Mouse (Mus musculus) kidney, embryonic 15.5 days (tissue): ENCODE results near the gene Fancg. TPM values are rescaled to one million over a fixed set of nuclear protein-coding genes. Genes with fewer than 3 reads are reported as not detected.

Experiments used
- ATAC-seq: fragments of 200-750 bp; cut with Nextera tagmentation; replicated peaks from 2 replicates; pipeline ENCODE4 v1.8.0; 2017; ENCODE audit warnings: moderate TSS enrichment; ENCODE audit not compliant: low FRiP score
- H3K27ac ChIP-seq: fragments of 300-500 bp; sonication (generic); 2 replicates; pipeline ENCODE4 v1.5.1; 2015; ENCODE audit warnings: mild to moderate bottlenecking, inconsistent platforms
- H3K27me3 ChIP-seq: fragments of 300-500 bp; sonication (generic); 2 replicates; pipeline ENCODE4 v1.6.1; 2015; ENCODE audit warnings: inconsistent platforms
- H3K36me3 ChIP-seq: fragments of 300-500 bp; sonication (generic); 2 replicates; pipeline ENCODE4 v1.6.1; 2015; ENCODE audit warnings: inconsistent platforms
- H3K4me1 ChIP-seq: fragments of 300-500 bp; sonication (generic); 2 replicates; pipeline ENCODE4 v1.6.1; 2015; ENCODE audit warnings: inconsistent platforms
- H3K4me2 ChIP-seq: fragments of 300-500 bp; sonication (generic); 2 replicates; pipeline ENCODE4 v1.6.1; 2015; ENCODE audit warnings: moderate library complexity, mild to moderate bottlenecking, inconsistent platforms
- H3K4me3 ChIP-seq: fragments of 300-500 bp; sonication (generic); replicated peaks from 2 replicates; pipeline ENCODE4 v1.5.1; 2015; ENCODE audit warnings: mild to moderate bottlenecking, inconsistent platforms
- H3K9ac ChIP-seq: fragments of 300-500 bp; sonication (generic); 2 replicates; pipeline ENCODE4 v1.6.1; 2015; ENCODE audit warnings: mild to moderate bottlenecking, inconsistent platforms
- H3K9me3 ChIP-seq: fragments of 300-500 bp; sonication (generic); replicated peaks from 2 replicates; pipeline ENCODE4 v1.6.1; 2016; ENCODE audit warnings: inconsistent platforms
- WGBS: fragments of 180-500 bp; shearing (Covaris S2); methylation state at CpG from one replicate; pipeline ENCODE4 v1.1.7; 2015; ENCODE audit warnings: mixed read lengths; 5-methylcytosine and 5-hydroxymethylcytosine counted together
- polyA plus RNA-seq: library from polyadenylated mRNA; unstranded; fragments of >200 nt; fragmentation: Nextera tagmentation; extraction: Ambion mirVana; gene quantifications from 2 replicates; pipeline ENCODE4 v1.2.1, GENCODE M21; 2015

The Fancg gene
- polyA plus RNA-seq, 1 experiment from 2014 or later: 17.2 TPM

DNA sequence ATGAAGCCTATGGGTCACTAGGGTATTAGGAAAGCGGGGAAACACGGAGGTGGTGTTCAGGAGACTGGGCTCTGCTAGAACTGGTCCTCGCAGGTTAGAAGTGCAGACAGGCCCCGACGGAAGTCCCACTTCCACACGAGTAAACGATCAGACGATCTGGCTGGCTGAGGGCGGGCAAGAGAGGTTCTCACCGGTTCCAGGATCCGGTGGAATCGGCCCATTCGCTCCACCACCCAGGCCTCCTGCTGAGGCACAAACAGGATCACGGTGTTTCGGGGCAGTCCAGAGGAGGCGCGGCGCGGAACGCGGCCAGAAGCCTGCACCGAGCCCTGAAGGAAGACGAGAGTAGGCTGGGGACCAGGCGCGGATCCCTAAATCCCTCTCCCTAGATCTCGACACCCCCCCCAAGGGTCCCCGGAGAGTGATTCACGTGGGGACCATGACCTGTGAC is 20.5 kb upstream of the Fancg start:
- ATAC-seq: peak; percentile 68
- Histone ChIP-seq H3K27ac (peak overlapping the region; percentile 93), H3K9ac (peak overlapping the region; percentile 78), H3K36me3 (peaks cover 60% of the 10 kb centered on the region), H3K4me1 (peaks cover 21% of the 10 kb centered on the region), H3K4me3 (peak overlapping the region; percentile 73), H3K9me3 (no peaks in the 10 kb centered on the region), H3K27me3 (no peaks in the 10 kb centered on the region), H3K4me2 (peak overlapping the region; percentile 87)
- 2% methylated on average over 28 of the region's 28 CpGs for WGBS

- peak overlapping the region; percentile 87 for H3K4me2 ChIP-seq
- H3K4me1 ChIP-seq: peaks cover 21% of the 10 kb centered on the region
- H3K9ac ChIP-seq: peak overlapping the region; percentile 78
- no peaks in the 10 kb centered on the region for H3K9me3 ChIP-seq
- peaks cover 56% of the 10 kb centered on the region for H3K36me3 ChIP-seq
- H3K4me3 ChIP-seq: peak overlapping the region; percentile 73
- WGBS: 57% methylated on average over 9 of the region's 9 CpGs
- no peak for ATAC-seq
- H3K27me3 ChIP-seq: no peaks in the 10 kb centered on the region
- peak overlapping the region; percentile 93 for H3K27ac ChIP-seq
Measured at GRCm38 (mm10) chr4:43030352-43030751, 20.0 kb upstream of the Fancg start.

DNA sequence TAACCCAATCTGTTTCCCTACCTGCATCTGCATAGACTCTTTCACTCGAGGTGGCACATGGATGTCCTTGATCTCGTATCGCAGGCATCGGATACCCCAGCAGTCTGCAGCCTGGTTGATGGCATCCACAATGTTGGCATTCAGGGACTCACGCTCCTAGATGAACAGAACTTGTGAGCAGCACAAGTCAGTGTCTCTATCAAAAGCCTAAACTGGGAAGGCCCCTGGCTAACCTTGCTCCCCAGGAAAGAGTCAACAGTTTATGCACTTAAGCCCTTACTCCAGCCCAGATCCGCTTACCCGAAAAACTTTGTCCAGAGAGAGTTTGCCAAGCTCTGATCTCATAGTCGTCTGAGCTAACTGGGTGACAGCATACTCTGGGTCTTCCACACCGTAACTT is 19.4 kb upstream of the Fancg start:
- no peak overlapping the region for H3K9ac ChIP-seq
- no peak overlapping the region for H3K27ac ChIP-seq
- H3K4me3 ChIP-seq: 0 out of 2 replicates have a peak overlapping the region, but pooled peaks have one; percentile 73
- no peaks in the 10 kb centered on the region for H3K9me3 ChIP-seq
- no peak overlapping the region; the same call in 1 of the 2 replicates for H3K4me2 ChIP-seq
- WGBS: 94% methylated on average over 9 of the region's 9 CpGs
- no peak for ATAC-seq
- no peaks in the 10 kb centered on the region for H3K27me3 ChIP-seq
- H3K36me3 ChIP-seq: peaks cover 52% of the 10 kb centered on the region
- peaks cover 26% of the 10 kb centered on the region for H3K4me1 ChIP-seq

DNA sequence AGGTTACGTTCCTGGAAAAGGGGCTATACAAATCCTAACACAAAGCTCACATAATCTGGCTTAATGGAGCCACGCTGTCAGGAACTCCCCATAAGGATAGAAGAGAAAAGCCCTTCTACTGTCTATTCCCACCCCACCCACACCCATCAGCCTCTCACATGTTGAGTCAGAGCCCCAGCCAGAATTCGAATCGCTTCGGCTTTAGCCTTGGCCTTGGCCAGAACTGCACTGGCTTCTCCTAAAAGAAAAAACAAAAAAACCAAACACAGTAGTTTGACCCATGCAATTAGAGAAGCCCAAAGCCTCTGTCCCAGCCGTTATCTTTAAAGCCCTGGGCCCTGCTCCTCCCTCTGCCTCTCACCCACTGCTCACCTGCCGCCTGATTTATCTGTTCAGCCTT is 18.8 kb upstream of the Fancg start:
- no peaks in the 10 kb centered on the region for H3K27me3 ChIP-seq
- H3K4me1 ChIP-seq: peaks cover 32% of the 10 kb centered on the region
- H3K4me2 ChIP-seq: no peak overlapping the region
- H3K9ac ChIP-seq: no peak overlapping the region
- H3K4me3 ChIP-seq: no peak overlapping the region
- no peak for ATAC-seq
- peaks cover 46% of the 10 kb centered on the region for H3K36me3 ChIP-seq
- WGBS: 93% methylated on average over 7 of the region's 7 CpGs
- no peak overlapping the region for H3K27ac ChIP-seq
- no peaks in the 10 kb centered on the region for H3K9me3 ChIP-seq

DNA sequence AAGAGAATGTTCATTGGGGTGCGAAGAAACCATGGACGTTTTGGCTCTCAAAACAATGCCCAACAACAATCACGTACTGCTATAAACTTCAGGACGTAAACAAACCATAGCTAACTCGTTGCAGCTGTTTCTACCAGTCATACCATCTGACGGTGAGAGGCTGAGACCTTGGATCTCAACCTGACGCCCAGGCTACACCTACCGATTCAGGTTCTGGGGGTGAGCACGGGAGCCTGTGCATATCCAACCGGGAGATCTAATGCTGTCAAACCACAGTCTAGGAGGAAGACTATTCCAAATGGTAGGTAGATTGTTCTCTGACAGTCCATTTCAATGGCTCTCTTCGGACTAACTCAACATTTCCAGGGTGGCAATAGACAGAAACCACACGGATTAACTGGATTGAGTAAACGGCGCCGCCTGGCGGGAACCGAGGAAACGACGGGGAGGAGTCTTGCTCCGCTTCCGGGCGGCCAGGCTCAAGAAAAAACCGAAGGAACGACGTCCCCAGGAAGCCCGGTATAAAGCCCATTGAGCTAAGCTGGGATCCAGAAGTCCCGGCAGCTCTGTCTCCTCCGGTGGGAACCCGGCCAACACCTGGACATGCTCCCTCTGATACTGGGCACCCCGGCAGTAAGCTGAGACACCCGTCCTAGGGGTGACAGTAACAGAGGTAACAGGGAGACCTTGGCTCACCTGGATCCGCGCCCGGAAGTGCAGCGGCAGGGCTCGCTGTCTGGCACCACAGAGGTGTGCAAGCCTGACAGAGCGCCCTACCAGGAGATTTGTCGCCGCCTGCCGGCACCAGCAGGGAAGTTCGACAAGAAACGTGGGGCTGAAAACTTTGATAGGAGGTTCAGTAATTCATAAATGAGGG is 15.0 kb upstream of the Fancg start, which contains the start of gene Pigo:
Gene Pigo, minus strand, starts transcription at position 736 of the 877 bp plus-strand sequence.
- WGBS: 6% methylated on average over 42 of the region's 42 CpGs
- Histone ChIP-seq H3K9me3 (no peaks in the 10 kb centered on the region), H3K27me3 (no peaks in the 10 kb centered on the region), H3K27ac (peak within 1 kb of the TSS; percentile 94), H3K4me3 (peak within 1 kb of the TSS; percentile 53), H3K36me3 (peaks cover 68% of the 10 kb centered on the region), H3K4me2 (peak within 1 kb of the TSS; percentile 86), H3K9ac (peak within 1 kb of the TSS; percentile 65), H3K4me1 (peaks cover 25% of the 10 kb centered on the region)
- ATAC-seq: peak; percentile 93

DNA sequence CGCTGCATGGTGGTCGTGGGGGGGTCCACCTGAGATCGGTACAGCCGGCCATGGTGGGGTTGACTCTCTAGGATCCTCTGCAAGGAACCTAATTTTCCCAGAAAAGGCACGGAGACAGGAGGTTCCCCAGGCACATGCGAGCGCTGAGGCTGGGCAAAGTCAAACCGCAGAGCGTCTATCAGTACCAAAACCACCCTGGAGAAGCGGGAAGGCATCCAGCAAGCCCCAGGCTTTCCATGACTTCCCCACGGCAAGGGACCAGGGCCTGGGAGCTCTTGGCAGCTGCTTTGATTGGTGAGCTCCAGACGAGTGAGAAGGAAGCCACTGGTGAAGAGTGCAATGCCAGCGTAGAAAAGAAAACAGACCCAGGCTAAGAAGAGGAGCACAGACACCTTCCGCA is 14.4 kb upstream of the Fancg start:
- Histone ChIP-seq H3K9me3 (no peaks in the 10 kb centered on the region), H3K9ac (peak overlapping the region; percentile 65), H3K4me1 (peaks cover 18% of the 10 kb centered on the region), H3K27me3 (no peaks in the 10 kb centered on the region), H3K4me2 (peak overlapping the region; percentile 86), H3K36me3 (peaks cover 72% of the 10 kb centered on the region), H3K4me3 (peak overlapping the region; percentile 53), H3K27ac (peak overlapping the region; percentile 94; the same call in 1 of the 2 replicates)
- 77% methylated on average over 14 of the region's 14 CpGs for WGBS
- ATAC-seq: no peak

- Histone ChIP-seq H3K27me3 (no peaks in the 10 kb centered on the region), H3K36me3 (peaks cover 72% of the 10 kb centered on the region), H3K4me1 (peaks cover 14% of the 10 kb centered on the region), H3K27ac (no peak overlapping the region), H3K4me2 (no peak overlapping the region), H3K4me3 (no peak overlapping the region), H3K9ac (no peak overlapping the region), H3K9me3 (no peaks in the 10 kb centered on the region)
- WGBS: 79% methylated on average over 17 of the region's 17 CpGs
- no peak for ATAC-seq
Measured at GRCm38 (mm10) chr4:43021341-43021740, 11.0 kb upstream of the Fancg start.

DNA sequence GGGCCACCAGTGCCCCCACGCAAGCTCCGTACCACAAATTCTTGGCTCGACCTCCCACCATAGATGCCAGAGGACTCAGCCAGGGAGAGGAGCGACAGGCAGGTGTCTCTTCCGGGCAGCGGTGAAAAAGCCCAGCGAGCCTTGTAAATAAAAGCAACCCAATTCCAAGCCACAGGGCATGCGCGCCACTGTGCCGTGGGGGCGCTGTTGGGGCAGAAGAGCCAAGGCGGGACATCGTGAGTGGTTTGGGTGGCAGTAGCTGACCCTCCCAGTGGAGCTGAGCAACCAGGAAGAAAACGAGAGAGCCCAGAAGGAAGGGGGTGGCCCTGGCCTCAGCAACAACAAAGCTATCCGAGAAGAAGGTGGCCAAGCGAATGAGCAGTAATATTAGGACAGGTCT is 10.6 kb upstream of the Fancg start:
- Histone ChIP-seq H3K27me3 (no peaks in the 10 kb centered on the region), H3K9me3 (no peaks in the 10 kb centered on the region), H3K4me3 (no peak overlapping the region), H3K36me3 (peaks cover 72% of the 10 kb centered on the region), H3K4me2 (no peak overlapping the region), H3K9ac (no peak overlapping the region), H3K27ac (no peak overlapping the region), H3K4me1 (peaks cover 14% of the 10 kb centered on the region)
- 86% methylated on average over 16 of the region's 16 CpGs for WGBS
- no peak for ATAC-seq

- 93% methylated on average over 23 of the region's 23 CpGs for WGBS
- ATAC-seq: no peak
- peaks cover 72% of the 10 kb centered on the region for H3K36me3 ChIP-seq
Measured at GRCm38 (mm10) chr4:43019641-43020465, 9.5 kb upstream of the Fancg start.

GRCm38 (mm10) chr4:43019176-43019575 is 8.9 kb upstream of the Fancg start:
- Histone ChIP-seq H3K27me3 (no peaks in the 10 kb centered on the region), H3K4me3 (no peak overlapping the region), H3K9me3 (no peaks in the 10 kb centered on the region), H3K4me2 (no peak overlapping the region), H3K36me3 (peaks cover 72% of the 10 kb centered on the region), H3K27ac (no peak overlapping the region), H3K4me1 (peaks cover 3% of the 10 kb centered on the region; the same call in 1 of the 2 replicates), H3K9ac (no peak overlapping the region)
- 91% methylated on average over 10 of the region's 10 CpGs for WGBS
- no peak for ATAC-seq

More at GRCm38 (mm10) chr4:43019641-43020465, 9.5 kb upstream of the Fancg start:
- Histone ChIP-seq H3K27me3 (no peaks in the 10 kb centered on the region), H3K9ac (no peak overlapping the region), H3K4me3 (no peak overlapping the region), H3K4me2 (no peak overlapping the region), H3K27ac (no peak overlapping the region), H3K9me3 (no peaks in the 10 kb centered on the region), H3K4me1 (peaks cover 10% of the 10 kb centered on the region)

DNA sequence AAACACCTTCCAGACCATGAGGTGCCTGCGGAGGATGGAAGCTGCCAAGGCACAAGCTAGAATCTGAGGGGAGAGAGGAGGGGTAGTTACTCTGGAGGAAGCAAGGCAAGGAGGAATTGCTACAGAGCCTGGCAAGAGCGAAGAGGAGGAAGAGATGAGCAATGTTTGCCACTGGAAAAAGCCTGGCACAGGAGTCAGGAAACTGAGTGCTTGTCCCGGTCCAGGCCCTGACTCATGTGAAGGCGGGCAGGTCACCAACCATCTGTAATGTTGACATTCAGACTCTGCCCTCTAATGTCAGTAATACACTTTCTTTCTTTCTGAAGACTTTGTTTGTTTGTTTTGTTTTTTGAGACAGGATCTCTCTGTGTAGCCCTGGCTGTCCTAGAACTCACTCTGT is 7.8 kb upstream of the Fancg start:
- WGBS: 93% methylated on average over 4 of the region's 4 CpGs
- Histone ChIP-seq H3K4me2 (no peak overlapping the region), H3K4me1 (no peaks in the 10 kb centered on the region), H3K9ac (no peak overlapping the region), H3K27me3 (no peaks in the 10 kb centered on the region), H3K27ac (no peak overlapping the region), H3K9me3 (no peaks in the 10 kb centered on the region), H3K36me3 (peaks cover 67% of the 10 kb centered on the region), H3K4me3 (no peak overlapping the region)
- ATAC-seq: no peak

DNA sequence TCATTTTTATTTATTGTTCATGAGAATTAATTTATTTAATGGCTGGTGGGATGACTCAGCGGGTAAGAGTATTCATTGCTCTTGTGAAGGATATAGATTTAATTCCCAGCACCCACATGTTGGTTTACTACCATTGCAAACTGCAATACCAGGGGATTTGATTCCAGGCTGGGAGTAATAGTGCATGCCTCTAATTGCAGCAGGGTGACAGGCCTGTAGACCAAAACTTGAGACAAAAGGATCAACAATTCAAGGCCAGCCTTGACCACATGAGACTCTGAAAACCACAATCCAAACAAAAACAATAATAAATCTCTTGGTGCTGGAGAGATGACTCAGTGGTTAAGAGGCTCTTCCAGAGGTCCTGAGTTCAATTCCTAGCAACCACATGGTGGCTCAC is 1.8 kb upstream of the Fancg start:
- Histone ChIP-seq H3K27ac (no peak overlapping the region), H3K27me3 (no peaks in the 10 kb centered on the region), H3K9me3 (no peaks in the 10 kb centered on the region), H3K4me3 (no peak overlapping the region), H3K36me3 (peaks cover 7% of the 10 kb centered on the region), H3K9ac (no peak overlapping the region), H3K4me1 (peaks cover 15% of the 10 kb centered on the region), H3K4me2 (no peak overlapping the region)
- no peak for ATAC-seq
- 93% methylated on average over 1 of the region's 1 CpGs for WGBS
